Mouse (Mus musculus) layer of hippocampus, postnatal 14 days (tissue): ENCODE data around the gene Prkar2a. TPM values are rescaled to one million over a fixed set of nuclear protein-coding genes. Genes with fewer than 3 reads are reported as not detected.

Experiments
- DNase-seq, 2 experiments: peaks; one replicate each; pipeline ENCODE4 v3.0.0; 2021 to 2022; ENCODE audit warnings: low spot score in 2 of 2, mixed read lengths in 1 of 2
- microRNA-seq, 2 experiments: library from miRNA; unstranded; fragments of <30 nt; microRNA quantifications; one replicate each; pipeline ENCODE4 v1.2.0; 2021
- total RNA-seq, 2 experiments: library from RNA; stranded (reverse); gene quantifications; 2 replicates each; pipeline ENCODE4 v1.2.3; 2021

Gene Prkar2a
- total RNA-seq, 2 experiments from 2014 or later, result 43.5 to 49.4 TPM

- no peak for DNase-seq
Measured at GRCm38 (mm10) chr9:108795281-108795680, 106.2 kb downstream of the Prkar2a start.

DNA sequence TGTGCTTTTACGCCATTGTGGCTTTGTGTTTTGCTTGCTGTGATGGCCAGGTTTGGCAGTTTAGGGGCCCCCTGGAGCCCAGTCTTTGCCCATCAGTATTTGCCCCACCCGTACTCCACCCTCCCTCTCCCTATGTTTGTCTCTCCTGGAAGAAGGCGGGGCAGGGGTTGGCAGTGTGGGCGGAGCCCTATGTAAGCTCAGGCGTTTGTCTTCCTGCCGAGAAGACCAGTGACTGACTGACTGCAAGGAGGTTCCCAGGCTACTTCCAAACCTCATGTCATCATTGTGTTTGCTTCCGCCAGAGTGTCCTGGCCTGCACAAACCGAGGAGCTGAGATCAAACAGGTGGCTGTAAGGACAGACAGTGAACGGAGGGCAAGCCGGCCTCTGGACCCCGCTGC, 106.6 kb downstream of the Prkar2a start:
- DNase-seq, result no peak

DNA sequence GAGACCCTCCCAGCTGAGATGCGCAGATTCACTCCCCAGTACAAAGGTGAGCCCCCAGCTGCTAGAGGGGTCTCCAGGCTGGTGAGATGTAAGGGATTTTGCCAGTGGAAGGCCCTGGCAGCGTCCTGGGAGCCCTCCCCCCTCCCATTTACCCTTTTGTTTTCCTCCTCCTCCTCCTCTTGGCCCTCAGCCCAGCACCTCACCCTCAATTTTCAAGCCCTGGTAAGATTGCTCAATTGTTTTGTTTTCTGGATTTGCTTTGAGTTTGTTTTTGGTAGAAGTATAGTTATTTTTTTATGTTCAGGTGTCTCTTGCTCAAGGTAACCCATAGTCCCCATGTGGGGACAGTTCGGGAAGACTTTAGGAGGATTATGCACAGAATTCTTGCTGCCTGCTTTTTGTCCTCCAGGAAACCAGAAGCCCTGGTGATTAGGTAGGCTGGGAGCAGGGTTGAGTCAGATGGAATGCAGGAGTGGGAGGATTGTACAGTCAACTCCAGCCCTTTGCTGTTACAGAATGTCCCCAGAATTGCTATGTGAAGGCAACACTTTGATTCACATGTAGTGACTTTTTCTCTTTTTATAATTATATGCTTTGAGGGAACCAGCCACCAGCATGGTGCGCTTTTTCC, 107.4 kb downstream of the Prkar2a start:
- DNase-seq, result peak in 1 of 2 experiments; percentile 52

- DNase-seq, result peak; percentile 26 to 49
Measured at GRCm38 (mm10) chr9:108797477-108797876, 108.4 kb downstream of the Prkar2a start.

DNA sequence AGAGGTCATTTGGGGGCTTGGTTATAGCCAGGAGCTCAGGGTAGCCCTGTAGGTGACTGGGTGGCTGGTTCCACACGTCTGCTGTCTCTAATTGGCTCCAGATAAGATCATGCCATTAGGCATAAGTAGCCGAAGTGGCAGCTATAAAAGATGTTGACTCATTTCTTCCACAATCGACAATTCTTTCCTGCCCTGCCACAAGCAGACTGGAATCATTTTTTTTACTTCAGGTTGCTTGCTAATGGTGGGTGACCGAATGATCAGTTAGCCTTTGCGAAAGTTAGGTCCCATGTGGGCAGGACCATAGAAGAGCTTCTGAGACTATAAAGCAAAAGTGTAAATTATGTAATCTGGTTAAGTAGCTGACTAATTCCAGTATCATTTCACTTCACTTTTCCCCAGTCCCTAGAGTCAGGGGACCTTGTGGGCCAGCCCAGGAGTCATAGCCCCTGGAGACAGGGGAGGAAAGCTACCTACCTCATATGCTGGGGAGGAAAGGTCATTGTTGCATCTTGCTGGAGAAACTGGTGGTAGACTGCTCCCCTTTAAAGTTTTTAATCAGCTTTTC, 109.5 kb downstream of the Prkar2a start:
- DNase-seq, result no peak

GRCm38 (mm10) chr9:108799564-108799963, 110.5 kb downstream of the Prkar2a start:
- DNase-seq, result no peak

Small RNA genes lying within 50 kb of the gene (microRNA-seq; reads per million reads assigned to microRNA genes)
- 0 reads per million in 2 experiments for gene Gm26298

Other genes starting within 250 kb of the Prkar2a start
- gene Ccdc71, start 228.8 kb upstream of the Prkar2a start, total RNA-seq, result 10 to 100 TPM; 37.0 to 37.8 TPM
- gene Klhdc8b, start 227.7 kb upstream of the Prkar2a start, total RNA-seq, result 10 to 100 TPM; 17.5 to 18.4 TPM
- gene Lamb2, start 209.6 kb upstream of the Prkar2a start, total RNA-seq, result 10 to 100 TPM; 34.8 to 39.8 TPM
- gene Usp19, start 198.7 kb upstream of the Prkar2a start, total RNA-seq, result 100 to 1,000 TPM; 123 to 128 TPM
- 10 to 100 TPM; 77.4 to 91.5 TPM for gene Qars, start 181.6 kb upstream of the Prkar2a start, total RNA-seq
- gene Qrich1, start 172.5 kb upstream of the Prkar2a start, total RNA-seq, result 100 to 1,000 TPM; 123 to 130 TPM
- 10 to 100 TPM; 61.3 to 70.1 TPM for gene Impdh2, start 129.0 kb upstream of the Prkar2a start, total RNA-seq
- gene Ndufaf3, start 121.9 kb upstream of the Prkar2a start, total RNA-seq, result 10 to 100 TPM; 52.0 to 54.6 TPM
- gene Dalrd3, start 119.4 kb upstream of the Prkar2a start, total RNA-seq, result 10 to 100 TPM; 76.0 to 86.5 TPM
- 100 to 1,000 TPM; 172 to 180 TPM for gene Wdr6, start 110.6 kb upstream of the Prkar2a start, total RNA-seq
- gene P4htm, start 91.6 kb upstream of the Prkar2a start, total RNA-seq, result 10 to 100 TPM; 64.2 to 64.5 TPM
- gene Arih2, start 39.9 kb upstream of the Prkar2a start, total RNA-seq, result 10 to 100 TPM; 50.2 to 50.6 TPM
- gene Slc25a20, start 27.2 kb upstream of the Prkar2a start, total RNA-seq, result 10 to 100 TPM; 19.6 to 26.3 TPM
- 100 to 1,000 TPM; 201 to 212 TPM for gene Ip6k2, start 94.5 kb downstream of the Prkar2a start, total RNA-seq
- 10 to 100 TPM; 47.2 to 52.3 TPM for gene Nckipsd, start 119.1 kb downstream of the Prkar2a start, total RNA-seq
- gene Celsr3, start 137.0 kb downstream of the Prkar2a start, total RNA-seq, result 10 to 100 TPM; 54.2 to 57.1 TPM
- gene Slc26a6, start 164.0 kb downstream of the Prkar2a start, total RNA-seq, result 10 to 100 TPM; 31.5 to 33.6 TPM
- under 1 TPM; 0.37 to 0.43 TPM for gene Tmem89, start 225.3 kb downstream of the Prkar2a start, total RNA-seq
- 100 to 1,000 TPM; 388 to 394 TPM for gene Uqcrc1, start 247.3 kb downstream of the Prkar2a start, total RNA-seq